Mouse (Mus musculus): ENCODE results near the gene Stat6.

Stat6 gene

GRCm38 (mm10) chr10:127671276-127671675 lies 28.5 kb downstream of the Stat6 start:
- DNase-seq (ENCODE audit: low read depth, low spot score), result no peak

GRCm38 (mm10) chr10:127674046-127674655 lies 31.4 kb downstream of the Stat6 start:
- DNase-seq (ENCODE audit: low read depth, low spot score), result no peak

- peak; percentile 94 for DNase-seq (ENCODE audit: low read depth, low spot score)
Observed at GRCm38 (mm10) chr10:127674794-127675522, 32.2 kb downstream of the Stat6 start.

GRCm38 (mm10) chr10:127675859-127676398 lies 33.1 kb downstream of the Stat6 start:
- DNase-seq (ENCODE audit: low read depth, low spot score), result no peak

- DNase-seq (ENCODE audit: low read depth, low spot score), result peak; percentile 98
Observed at GRCm38 (mm10) chr10:127676691-127677548, 34.1 kb downstream of the Stat6 start.

- no peak for DNase-seq (ENCODE audit: low read depth, low spot score)
Observed at GRCm38 (mm10) chr10:127677591-127678336, 35.0 kb downstream of the Stat6 start.

GRCm38 (mm10) chr10:127679208-127679607 lies 36.4 kb downstream of the Stat6 start:
- no peak for DNase-seq (ENCODE audit: low read depth, low spot score)

GRCm38 (mm10) chr10:127679881-127680280 lies 37.1 kb downstream of the Stat6 start:
- DNase-seq (ENCODE audit: low read depth, low spot score), result no peak

- no peak for DNase-seq (ENCODE audit: low read depth, low spot score)
Observed at GRCm38 (mm10) chr10:127682886-127683285, 40.1 kb downstream of the Stat6 start.

GRCm38 (mm10) chr10:127691053-127691452 lies 48.3 kb downstream of the Stat6 start:
- DNase-seq (ENCODE audit: low read depth, low spot score), result no peak

- no peak for DNase-seq (ENCODE audit: low read depth, low spot score)
Observed at GRCm38 (mm10) chr10:127694636-127695035, 51.9 kb downstream of the Stat6 start.

GRCm38 (mm10) chr10:127695775-127696174 lies 53.0 kb downstream of the Stat6 start:
- DNase-seq (ENCODE audit: low read depth, low spot score), result no peak

GRCm38 (mm10) chr10:127698966-127699365 lies 56.2 kb downstream of the Stat6 start:
- no peak for DNase-seq (ENCODE audit: low read depth, low spot score)

- DNase-seq (ENCODE audit: low read depth, low spot score), result no peak
Observed at GRCm38 (mm10) chr10:127703299-127703698, 60.5 kb downstream of the Stat6 start.

- DNase-seq (ENCODE audit: low read depth, low spot score), result no peak
Observed at GRCm38 (mm10) chr10:127704293-127704692, 61.5 kb downstream of the Stat6 start.

- no peak for DNase-seq (ENCODE audit: low read depth, low spot score)
Observed at GRCm38 (mm10) chr10:127704766-127705220, 62.0 kb downstream of the Stat6 start, which contains the start of gene Myo1a. Gene Myo1a (plus strand): TSS chr10:127705170.

GRCm38 (mm10) chr10:127705783-127706182 lies 63.0 kb downstream of the Stat6 start:
- DNase-seq (ENCODE audit: low read depth, low spot score), result no peak

- DNase-seq (ENCODE audit: low read depth, low spot score), result no peak
Observed at GRCm38 (mm10) chr10:127707721-127708120, 64.9 kb downstream of the Stat6 start.

GRCm38 (mm10) chr10:127708850-127709370 lies 66.1 kb downstream of the Stat6 start:
- no peak for DNase-seq (ENCODE audit: low read depth, low spot score)

- DNase-seq (ENCODE audit: low read depth, low spot score), result no peak
Observed at GRCm38 (mm10) chr10:127710331-127710730, 67.5 kb downstream of the Stat6 start.
